Mouse (Mus musculus) frontal cortex, postnatal 10 days (tissue): ENCODE measurements around the gene Emilin2.

Experiments
- DNase-seq, 2 experiments: peaks; one replicate each; pipeline ENCODE4 v3.0.0; 2022; ENCODE audit warnings: low spot score in 2 of 2, mixed read lengths in 1 of 2

Gene Emilin2

GRCm38 (mm10) chr17:71206136-71206893 is 105.5 kb downstream of the Emilin2 start:
- DNase-seq: no peak

GRCm38 (mm10) chr17:71204809-71205091 is 107.0 kb downstream of the Emilin2 start:
- DNase-seq: no peak

DNA sequence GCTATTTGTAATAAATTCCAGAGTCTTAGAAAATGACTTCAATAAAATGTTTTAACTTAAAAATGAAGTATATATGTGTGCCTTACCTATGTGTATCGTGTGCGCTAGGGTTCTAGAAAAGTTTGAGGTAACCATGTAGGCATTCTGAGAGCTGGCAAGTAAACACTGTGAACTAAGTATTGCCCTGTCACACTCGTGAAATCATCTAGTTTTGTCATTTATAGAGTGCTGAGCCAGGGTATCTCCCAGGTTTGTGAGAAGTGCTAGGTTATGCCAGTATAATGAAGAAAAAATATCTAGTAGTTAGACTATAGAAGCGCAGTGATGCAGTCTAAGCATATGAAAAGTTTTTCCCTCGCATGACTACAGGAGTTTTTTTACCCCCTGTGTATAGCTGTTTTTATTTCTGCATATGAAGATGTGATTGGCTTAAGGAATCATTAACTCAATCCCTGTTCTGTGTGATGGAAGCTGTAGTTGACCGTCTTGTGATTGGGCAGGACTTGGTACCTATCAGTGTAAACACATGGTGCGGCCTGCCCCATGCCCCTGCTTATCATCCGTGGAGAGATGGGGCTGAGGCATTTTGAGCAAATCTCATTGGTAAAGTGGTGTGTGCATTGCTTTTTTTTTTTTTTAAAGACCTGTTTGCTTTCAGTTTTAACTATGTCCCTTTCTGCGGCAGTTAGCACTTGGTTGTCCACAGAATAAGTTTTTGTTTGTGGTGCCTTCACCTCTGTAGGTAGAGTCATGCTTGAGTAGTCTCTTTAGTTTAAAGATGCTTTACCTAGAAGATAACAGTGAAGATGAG is 107.6 kb downstream of the Emilin2 start:
- DNase-seq: no peak
